Mouse (Mus musculus): Measurements from ENCODE around the gene Psap. TPM values are rescaled to one million over a fixed set of nuclear protein-coding genes. Genes with fewer than 3 reads are reported as not detected.

The Psap gene
- total and polyA plus RNA-seq, 2 experiments from 2014 or later = 272 to 811 TPM

- no peak for TF ChIP-seq CTCF (IDR thresholded peaks at IDR 0.05)
- Histone ChIP-seq H3K4me2 (ENCODE audit: low read depth, low read length, poor library complexity, severe bottlenecking) (no peak overlapping the region), H3K4me3 (ENCODE audit: low read depth, low read length) (no peak overlapping the region), H3K36me3 (ENCODE audit: insufficient read depth, low read length) (no peaks in the 10 kb centered on the region), H3K27me3 (ENCODE audit: insufficient read depth, low read length) (no peaks in the 10 kb centered on the region), H3K4me1 (ENCODE audit: insufficient read depth, low read length) (no peaks in the 10 kb centered on the region), H3K27ac (ENCODE audit: low read depth, low read length) (no peak overlapping the region), H3K9me3 (ENCODE audit: low read length) (no peaks in the 10 kb centered on the region), H3K9ac (replicated peaks; ENCODE audit: low read length, poor library complexity, severe bottlenecking) (no peak overlapping the region)
- whole genome bisulfite sequencing = 79% methylated on average over 13 of the region's 13 CpGs
- DNase-seq (ENCODE audit: low spot score) (no peak), ATAC-seq (ENCODE audit: low FRiP score) (no peak)
Observed at GRCm38 (mm10) chr10:60250426-60250965, 26.9 kb upstream of the Psap start.

DNA sequence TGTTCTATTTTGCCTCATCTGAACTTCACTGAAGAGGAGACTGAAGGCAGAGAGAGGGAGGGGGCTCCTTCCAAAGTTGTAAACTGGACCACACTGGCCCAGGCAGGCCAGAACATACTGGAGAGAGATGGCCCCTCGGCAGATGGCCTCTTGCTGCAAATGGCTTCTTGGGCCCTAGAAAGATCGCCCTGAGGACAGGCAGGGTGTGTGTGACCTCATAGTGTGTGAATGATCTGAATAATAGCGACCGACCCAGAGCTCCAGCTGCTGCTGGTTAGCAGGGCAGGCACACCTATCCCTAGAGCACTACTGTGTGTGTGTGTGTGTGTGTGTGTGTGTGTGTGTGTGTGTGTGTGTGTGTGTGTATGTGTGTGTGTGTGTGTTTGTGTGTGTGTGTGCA, 25.2 kb upstream of the Psap start:
- no peak for TF ChIP-seq CTCF (IDR thresholded peaks at IDR 0.05)

GRCm38 (mm10) chr10:60252606-60253005, 24.8 kb upstream of the Psap start:
- no peak overlapping the region for H3K4me3 ChIP-seq (ENCODE audit: low read depth, low read length)
- no peaks in the 10 kb centered on the region for H3K4me1 ChIP-seq (ENCODE audit: insufficient read depth, low read length)
- ATAC-seq (ENCODE audit: low FRiP score) (no peak), DNase-seq (ENCODE audit: low spot score) (no peak)
- H3K36me3 ChIP-seq (ENCODE audit: insufficient read depth, low read length) = no peaks in the 10 kb centered on the region
- H3K27me3 ChIP-seq (ENCODE audit: insufficient read depth, low read length) = no peaks in the 10 kb centered on the region
- TF ChIP-seq CTCF (IDR thresholded peaks at IDR 0.05) = no peak
- H3K9me3 ChIP-seq (ENCODE audit: low read length) = no peaks in the 10 kb centered on the region
- WGBS = 72% methylated on average over 4 of the region's 4 CpGs
- H3K9ac ChIP-seq (replicated peaks; ENCODE audit: low read length, poor library complexity, severe bottlenecking) = no peak overlapping the region
- H3K4me2 ChIP-seq (ENCODE audit: low read depth, low read length, poor library complexity, severe bottlenecking) = no peak overlapping the region
- H3K27ac ChIP-seq (ENCODE audit: low read depth, low read length) = no peak overlapping the region

More for the DNA sequence above, 25.2 kb upstream of the Psap start:
- Histone ChIP-seq H3K4me1 (ENCODE audit: insufficient read depth, low read length) (no peaks in the 10 kb centered on the region), H3K4me3 (ENCODE audit: low read depth, low read length) (no peak overlapping the region), H3K27ac (ENCODE audit: low read depth, low read length) (no peak overlapping the region), H3K4me2 (ENCODE audit: low read depth, low read length, poor library complexity, severe bottlenecking) (no peak overlapping the region), H3K27me3 (ENCODE audit: insufficient read depth, low read length) (no peaks in the 10 kb centered on the region), H3K9ac (replicated peaks; ENCODE audit: low read length, poor library complexity, severe bottlenecking) (no peak overlapping the region), H3K9me3 (ENCODE audit: low read length) (no peaks in the 10 kb centered on the region), H3K36me3 (ENCODE audit: insufficient read depth, low read length) (no peaks in the 10 kb centered on the region)
- ATAC-seq (ENCODE audit: low FRiP score) (no peak), DNase-seq (ENCODE audit: low spot score) (no peak)
- WGBS = 79% methylated on average over 4 of the region's 4 CpGs

DNA sequence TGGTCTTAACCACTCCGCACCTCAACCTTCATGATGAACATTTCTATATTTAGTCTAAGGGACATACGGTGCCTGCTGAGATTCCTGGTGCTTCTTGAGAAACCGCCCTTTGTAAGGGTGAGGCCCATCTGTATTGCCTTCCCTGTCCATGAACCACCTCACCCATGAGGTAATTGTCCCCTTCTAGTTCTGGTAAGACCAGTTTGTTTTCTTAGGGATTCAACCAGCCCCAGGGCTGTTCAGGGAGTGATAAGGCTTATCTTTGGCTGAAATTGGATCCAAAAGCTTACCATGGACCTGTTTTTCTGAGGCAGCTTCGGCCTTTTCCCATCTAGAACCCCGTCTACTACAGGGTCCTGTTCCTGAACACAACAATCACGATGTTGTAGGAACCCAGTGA, 21.3 kb upstream of the Psap start:
- H3K9me3 ChIP-seq (ENCODE audit: low read length) = no peaks in the 10 kb centered on the region
- no peaks in the 10 kb centered on the region for H3K4me1 ChIP-seq (ENCODE audit: insufficient read depth, low read length)
- H3K27ac ChIP-seq (ENCODE audit: low read depth, low read length) = no peak overlapping the region
- H3K27me3 ChIP-seq (ENCODE audit: insufficient read depth, low read length) = no peaks in the 10 kb centered on the region
- H3K9ac ChIP-seq (replicated peaks; ENCODE audit: low read length, poor library complexity, severe bottlenecking) = no peak overlapping the region
- H3K4me3 ChIP-seq (ENCODE audit: low read depth, low read length) = no peak overlapping the region
- 92% methylated on average over 6 of the region's 6 CpGs for WGBS
- H3K36me3 ChIP-seq (ENCODE audit: insufficient read depth, low read length) = no peaks in the 10 kb centered on the region
- TF ChIP-seq CTCF (IDR thresholded peaks at IDR 0.05) = no peak
- ATAC-seq (ENCODE audit: low FRiP score) = no peak
- DNase-seq (ENCODE audit: low spot score) = no peak
- no peak overlapping the region for H3K4me2 ChIP-seq (ENCODE audit: low read depth, low read length, poor library complexity, severe bottlenecking)

GRCm38 (mm10) chr10:60257261-60257825, 20.1 kb upstream of the Psap start:
- no peak overlapping the region for H3K4me2 ChIP-seq (ENCODE audit: low read depth, low read length, poor library complexity, severe bottlenecking)
- no peak for TF ChIP-seq CTCF (IDR thresholded peaks at IDR 0.05)
- no peak overlapping the region for H3K4me3 ChIP-seq (ENCODE audit: low read depth, low read length)
- WGBS = 63% methylated on average over 16 of the region's 16 CpGs
- no peaks in the 10 kb centered on the region for H3K4me1 ChIP-seq (ENCODE audit: insufficient read depth, low read length)
- no peaks in the 10 kb centered on the region for H3K9me3 ChIP-seq (ENCODE audit: low read length)
- no peak overlapping the region for H3K9ac ChIP-seq (replicated peaks; ENCODE audit: low read length, poor library complexity, severe bottlenecking)
- no peak for DNase-seq (ENCODE audit: low spot score)
- no peak overlapping the region for H3K27ac ChIP-seq (ENCODE audit: low read depth, low read length)
- H3K27me3 ChIP-seq (ENCODE audit: insufficient read depth, low read length) = no peaks in the 10 kb centered on the region
- no peak for ATAC-seq (ENCODE audit: low FRiP score)
- H3K36me3 ChIP-seq (ENCODE audit: insufficient read depth, low read length) = no peaks in the 10 kb centered on the region

DNA sequence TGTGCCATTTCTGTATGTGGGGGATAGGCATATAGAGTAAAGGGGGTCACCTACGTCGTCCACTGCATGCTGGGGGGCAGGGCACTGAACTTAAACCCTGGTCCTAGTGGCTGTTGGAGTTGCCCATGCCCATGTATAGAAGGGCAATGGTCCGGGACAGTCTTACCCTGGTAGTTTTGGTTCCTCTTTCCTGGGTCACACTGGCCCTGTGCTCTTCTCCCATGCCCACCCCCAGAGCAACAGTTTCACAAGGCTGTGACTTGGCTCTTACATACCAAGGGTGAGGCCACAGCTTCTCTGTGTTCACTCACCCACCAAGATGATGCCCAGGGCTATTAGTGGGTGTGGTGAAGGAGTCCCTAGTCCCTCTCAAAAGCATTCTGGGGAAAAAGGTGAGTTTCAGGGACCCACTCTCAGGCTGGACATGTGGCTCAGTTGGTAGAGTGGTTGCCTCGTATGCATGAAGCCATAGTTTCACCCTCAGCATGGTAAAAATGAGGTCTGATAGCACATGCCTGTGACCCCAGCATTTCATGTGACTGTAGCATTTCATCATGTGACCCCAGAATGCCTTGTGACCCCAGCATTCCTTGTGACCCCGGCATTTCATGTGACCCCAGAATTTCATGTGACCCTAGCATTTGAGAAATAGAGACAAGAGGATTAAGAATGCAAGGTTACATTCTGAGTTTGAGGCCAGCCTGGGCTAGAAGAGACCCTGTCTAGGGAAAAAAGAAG, 16.7 kb upstream of the Psap start:
- no peak overlapping the region for H3K4me3 ChIP-seq (ENCODE audit: low read depth, low read length)
- ATAC-seq (ENCODE audit: low FRiP score) (no peak), DNase-seq (ENCODE audit: low spot score) (no peak)
- no peak for TF ChIP-seq CTCF (IDR thresholded peaks at IDR 0.05)
- no peaks in the 10 kb centered on the region for H3K36me3 ChIP-seq (ENCODE audit: insufficient read depth, low read length)
- H3K4me2 ChIP-seq (ENCODE audit: low read depth, low read length, poor library complexity, severe bottlenecking) = no peak overlapping the region
- no peak overlapping the region for H3K9ac ChIP-seq (replicated peaks; ENCODE audit: low read length, poor library complexity, severe bottlenecking)
- H3K27me3 ChIP-seq (ENCODE audit: insufficient read depth, low read length) = no peaks in the 10 kb centered on the region
- no peak overlapping the region for H3K27ac ChIP-seq (ENCODE audit: low read depth, low read length)
- no peaks in the 10 kb centered on the region for H3K4me1 ChIP-seq (ENCODE audit: insufficient read depth, low read length)
- 85% methylated on average over 5 of the region's 5 CpGs for WGBS
- H3K9me3 ChIP-seq (ENCODE audit: low read length) = no peaks in the 10 kb centered on the region
